Mouse (Mus musculus) ES-E14 (cell line): Measurements from ENCODE around the gene C730034F03Rik.

Source experiments
- CHD2 ChIP-seq: IDR thresholded peaks from 2 replicates; pipeline ENCODE4 v1.6.1; 2014; ENCODE audit warnings: mild to moderate bottlenecking, low read depth, low read length, inconsistent platforms
- HCFC1 ChIP-seq: IDR thresholded peaks from 2 replicates; pipeline ENCODE4 v1.6.1; 2012; ENCODE audit warnings: low read length, inconsistent platforms, borderline replicate concordance; ENCODE audit not compliant: insufficient read depth
- MAFK ChIP-seq: IDR thresholded peaks from 2 replicates; pipeline ENCODE4 v1.6.1; 2014; ENCODE audit warnings: mild to moderate bottlenecking, low read depth, low read length, inconsistent platforms; ENCODE audit not compliant: insufficient read depth
- ZC3H11A ChIP-seq: IDR thresholded peaks from 2 replicates; pipeline ENCODE4 v1.6.1; 2012; ENCODE audit warnings: low read depth, mild to moderate bottlenecking, inconsistent platforms, low read length, borderline replicate concordance
- ZNF384 ChIP-seq: IDR thresholded peaks from 2 replicates; pipeline ENCODE4 v1.6.1; 2012; ENCODE audit warnings: low read depth, low read length, inconsistent platforms

- TF ChIP-seq ZNF384 (no peak), ZC3H11A (no peak), MAFK (no peak), HCFC1 (no peak), CHD2 (no peak)
Measured at GRCm38 (mm10) chr15:89471476-89471875, 42.1 kb downstream of the C730034F03Rik start.
